Mouse (Mus musculus) cerebellum, adult 2 months (tissue): ENCODE data around the gene Gm8127. TPM values are rescaled to one million over a fixed set of nuclear protein-coding genes. Genes with fewer than 3 reads are reported as not detected.
"Not testable (repeated sequence)": the region's sequence is repeated elsewhere in the genome, so short reads cannot be mapped to it uniquely, and the experiment has no call there.

Experiments
- DNase-seq, 2 experiments: peaks; one replicate each; pipeline ENCODE4 v3.0.0; 2021
- H3K27ac ChIP-seq: fragments of 200-500 bp; 2 replicates; pipeline ENCODE4 v1.5.1; 2012; ENCODE audit warnings: low read length, control low read depth, inconsistent platforms; ENCODE audit not compliant: insufficient read depth
- H3K27me3 ChIP-seq: fragments of 200-500 bp; 2 replicates; pipeline ENCODE4 v1.6.1; 2012; ENCODE audit warnings: inconsistent platforms, mild to moderate bottlenecking, low read length, moderate library complexity; ENCODE audit not compliant: control insufficient read depth, insufficient read depth
- H3K4me1 ChIP-seq: fragments of 200-500 bp; 2 replicates; pipeline ENCODE4 v1.6.1; 2011; ENCODE audit warnings: low read length; ENCODE audit not compliant: control insufficient read depth, insufficient read depth
- H3K4me3 ChIP-seq: fragments of 200-500 bp; replicated peaks from 2 replicates; pipeline ENCODE3; 2011; ENCODE audit warnings: mild to moderate bottlenecking, low read depth, low read length, control low read depth; ENCODE audit not compliant: insufficient read depth
- WGBS: fragments of 180-500 bp; shearing (Covaris S2); methylation state at CpG from one replicate; pipeline ENCODE4 v1.1.7; 2018; 5-methylcytosine and 5-hydroxymethylcytosine counted together
- polyA plus RNA-seq: library from polyadenylated mRNA; depleted of rRNA; stranded (reverse); fragments of >200 nt; gene quantifications from 2 replicates; pipeline ENCODE4 v1.2.3, GENCODE M21; 2012; rRNA removed

The Gm8127 gene
- polyA plus RNA-seq, 1 experiment, result not detected

- H3K4me3 ChIP-seq, DNase-seq, H3K27ac ChIP-seq, H3K4me1 ChIP-seq, H3K27me3 ChIP-seq: not testable (repeated sequence)
- 93% methylated on average over 3 of the region's 3 CpGs for WGBS
These were observed 30.2 kb downstream of the Gm8127 start for GRCm38 (mm10) chr14:43263421-43263820.

DNA sequence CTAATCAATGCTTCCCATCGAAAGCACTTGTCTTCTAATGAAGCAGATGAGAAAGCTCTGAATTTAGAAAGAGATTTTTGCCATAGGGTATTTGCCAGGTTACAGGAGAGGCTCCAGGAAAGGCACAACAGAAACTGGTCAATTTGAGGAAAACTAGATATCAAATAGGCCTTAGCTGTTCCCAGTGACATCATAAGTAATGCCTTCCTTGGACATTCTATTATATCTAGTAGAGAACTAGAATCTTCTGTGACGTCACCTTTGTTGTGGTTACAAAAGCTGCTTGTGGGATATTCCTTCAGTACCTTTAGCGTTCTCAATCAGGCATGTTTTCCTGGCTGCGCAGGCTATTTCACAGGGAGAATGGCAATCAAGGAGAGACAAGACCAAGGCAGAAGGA lies 35.3 kb downstream of the Gm8127 start, which contains the start of gene Gm8126:
Gene Gm8126, plus strand, starts transcription at position 301 of the 400 bp plus-strand sequence.
- DNase-seq, H3K4me3 ChIP-seq, H3K27ac ChIP-seq, H3K27me3 ChIP-seq, H3K4me1 ChIP-seq: not testable (repeated sequence)
- WGBS, result 78% methylated on average over 3 of the region's 4 CpGs

DNA sequence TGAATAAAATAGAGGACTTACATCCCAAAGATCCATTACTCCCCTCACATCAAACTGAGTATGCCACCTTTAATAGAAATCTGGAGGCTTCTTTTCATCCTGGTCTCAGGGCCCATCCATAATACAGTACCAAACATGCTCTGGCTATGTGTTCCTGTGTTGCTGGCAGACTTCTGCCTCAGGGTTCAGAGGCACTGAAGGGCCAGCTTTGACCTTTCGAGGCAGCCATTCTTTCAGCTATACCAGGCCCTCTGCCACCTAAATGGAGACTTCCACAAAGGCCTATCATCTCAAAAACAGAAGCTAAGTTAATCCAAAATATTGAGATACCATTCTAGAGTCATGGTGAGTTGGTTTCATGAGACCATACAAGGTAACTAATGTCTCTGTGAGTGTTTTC lies 37.1 kb downstream of the Gm8127 start:
- not testable (repeated sequence) for H3K27ac ChIP-seq, H3K27me3 ChIP-seq, DNase-seq, H3K4me3 ChIP-seq, H3K4me1 ChIP-seq
- 59% methylated on average over 1 of the region's 1 CpGs for WGBS

DNA sequence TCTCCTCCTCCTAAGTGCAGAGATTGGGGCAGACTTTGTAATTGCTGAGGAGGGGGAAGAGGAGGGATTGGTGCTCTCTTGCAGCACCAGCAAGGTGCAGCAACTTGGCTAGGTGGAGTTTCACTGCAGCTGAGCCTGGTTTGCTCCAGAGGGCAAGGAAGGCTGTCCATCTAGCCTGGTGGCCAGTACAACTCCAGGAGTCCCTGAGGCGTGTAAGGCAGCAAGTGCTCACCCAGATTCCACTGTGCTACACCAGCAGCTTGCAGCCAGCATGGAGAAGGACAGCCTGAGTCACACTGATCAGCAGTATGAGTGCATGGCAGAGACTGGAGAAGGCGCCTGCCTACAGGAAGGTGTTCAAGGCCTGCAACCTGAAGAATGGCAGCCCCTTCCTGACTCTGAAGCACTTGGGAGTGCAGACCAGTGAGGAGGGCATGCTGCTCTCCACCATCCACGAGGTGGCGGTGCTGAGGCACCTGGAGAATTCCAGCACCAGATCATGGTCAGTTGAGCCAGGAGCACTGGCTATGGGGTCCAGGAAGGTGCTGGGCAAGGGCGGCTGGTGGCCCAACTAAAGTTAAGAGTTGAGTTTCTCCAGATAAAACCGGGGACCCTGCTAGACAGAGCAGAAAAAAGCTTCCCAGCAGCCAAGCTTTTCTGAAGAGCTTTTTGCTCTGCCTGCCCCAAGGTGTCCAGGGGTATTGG lies 42.9 kb downstream of the Gm8127 start:
- not testable (repeated sequence) for H3K4me3 ChIP-seq, H3K27ac ChIP-seq, H3K27me3 ChIP-seq, H3K4me1 ChIP-seq, DNase-seq
- WGBS, result 37% methylated on average over 6 of the region's 6 CpGs

- DNase-seq, result peak in 1 of 2 experiments; percentile 15
- WGBS, result 21% methylated on average over 10 of the region's 12 CpGs
- not testable (repeated sequence) for H3K4me3 ChIP-seq, H3K27me3 ChIP-seq, H3K4me1 ChIP-seq, H3K27ac ChIP-seq
These were observed 43.9 kb downstream of the Gm8127 start for GRCm38 (mm10) chr14:43249611-43250170.

Other genes starting within 250 kb of the Gm8127 start
- gene Gm8094, start 217.2 kb downstream of the Gm8127 start, polyA plus RNA-seq, result 0.87 and 0.90 TPM in 2 replicates
- gene Gm8104, start 193.2 kb downstream of the Gm8127 start, polyA plus RNA-seq, result 1.3 and 1.6 TPM in 2 replicates
- 0.43 and 0.57 TPM in 2 replicates for gene Gm7233, start 114.0 kb downstream of the Gm8127 start, polyA plus RNA-seq
- not detected in 2 replicates for gene Gm8122, start 58.5 kb downstream of the Gm8127 start, polyA plus RNA-seq
- not detected in 2 replicates for gene Gm8126, start 35.2 kb downstream of the Gm8127 start, polyA plus RNA-seq
- gene Gm9732, start 18.8 kb downstream of the Gm8127 start, polyA plus RNA-seq, result 0.36 and 0.43 TPM in 2 replicates
- not detected in 2 replicates for gene 1700001F09Rik, start 54.0 kb upstream of the Gm8127 start, polyA plus RNA-seq
- not detected in 2 replicates for gene Gm8138, start 122.5 kb upstream of the Gm8127 start, polyA plus RNA-seq
- not detected in 2 replicates for gene Gm5799, start 249.7 kb upstream of the Gm8127 start, polyA plus RNA-seq